Mouse (Mus musculus) bone marrow macrophage, adult 2 months (primary cell): ENCODE measurements at regions not wholly inside any gene's neighbourhood (a gene's known extent, or its start where the extent isn't known, plus 50 kb on each side); places are given as distances from the start of the nearest gene placed in this dataset.

Experiments
- H3K27ac ChIP-seq: 2 replicates; pipeline ENCODE4 v1.5.1; 2012; ENCODE audit warnings: low read depth, low read length; ENCODE audit not compliant: insufficient read depth
- H3K4me1 ChIP-seq: 2 replicates; pipeline ENCODE4 v1.6.1; 2012; ENCODE audit warnings: low read length; ENCODE audit not compliant: control insufficient read depth, insufficient read depth
- H3K4me3 ChIP-seq: 2 replicates; pipeline ENCODE4 v1.5.1; 2012; ENCODE audit warnings: mild to moderate bottlenecking, low read length, moderate library complexity; ENCODE audit not compliant: insufficient read depth
- CTCF ChIP-seq: IDR thresholded peaks from 2 replicates; pipeline ENCODE4 v1.5.1; 2012; ENCODE audit warnings: low read depth, mild to moderate bottlenecking, low read length, moderate library complexity
- POLR2A ChIP-seq: IDR thresholded peaks from 2 replicates; pipeline ENCODE4 v1.6.1; 2012; ENCODE audit warnings: mild to moderate bottlenecking, low read depth, low read length, borderline replicate concordance

- no peak overlapping the region for H3K4me3 ChIP-seq
- TF ChIP-seq POLR2A = no peak
- TF ChIP-seq CTCF = no peak
- H3K4me1 ChIP-seq = no peaks in the 10 kb centered on the region
- H3K27ac ChIP-seq = no peak overlapping the region
Measured at GRCm38 (mm10) chr5:37980692-37981091, 57.9 kb upstream of the Stx18 start.

- no peak overlapping the region for H3K27ac ChIP-seq
- H3K4me3 ChIP-seq = no peak overlapping the region
- H3K4me1 ChIP-seq = no peaks in the 10 kb centered on the region
- TF ChIP-seq POLR2A (no peak), CTCF (no peak)
Measured at GRCm38 (mm10) chr5:37976943-37977434, 61.6 kb upstream of the Stx18 start.

GRCm38 (mm10) chr5:37972980-37973545 lies 65.5 kb upstream of the Stx18 start:
- TF ChIP-seq CTCF (no peak), POLR2A (no peak)
- H3K4me1 ChIP-seq = no peaks in the 10 kb centered on the region
- no peak overlapping the region for H3K4me3 ChIP-seq
- no peak overlapping the region for H3K27ac ChIP-seq

GRCm38 (mm10) chr5:37971724-37972123 lies 66.8 kb upstream of the Stx18 start:
- no peak for TF ChIP-seq POLR2A
- TF ChIP-seq CTCF = no peak
- Histone ChIP-seq H3K4me1 (no peaks in the 10 kb centered on the region), H3K27ac (no peak overlapping the region), H3K4me3 (peak overlapping the region; percentile 37)

- Histone ChIP-seq H3K27ac (no peak overlapping the region), H3K4me3 (no peak overlapping the region), H3K4me1 (no peaks in the 10 kb centered on the region)
- no peak for TF ChIP-seq POLR2A
- no peak for TF ChIP-seq CTCF
Measured at GRCm38 (mm10) chr5:37968596-37968995, 69.9 kb upstream of the Stx18 start.

GRCm38 (mm10) chr5:37967914-37968375 lies 70.6 kb upstream of the Stx18 start:
- Histone ChIP-seq H3K27ac (no peak overlapping the region), H3K4me1 (no peaks in the 10 kb centered on the region), H3K4me3 (no peak overlapping the region)
- TF ChIP-seq CTCF (no peak), POLR2A (no peak)

GRCm38 (mm10) chr5:37967106-37967913 lies 71.2 kb upstream of the Stx18 start:
- no peak overlapping the region for H3K4me3 ChIP-seq
- H3K4me1 ChIP-seq = no peaks in the 10 kb centered on the region
- no peak overlapping the region for H3K27ac ChIP-seq
- TF ChIP-seq CTCF = no peak
- no peak for TF ChIP-seq POLR2A

- no peak overlapping the region for H3K27ac ChIP-seq
- no peak overlapping the region for H3K4me3 ChIP-seq
- no peaks in the 10 kb centered on the region for H3K4me1 ChIP-seq
- TF ChIP-seq CTCF = no peak
- no peak for TF ChIP-seq POLR2A
Measured at GRCm38 (mm10) chr5:37963688-37964087, 74.9 kb upstream of the Stx18 start.

- Histone ChIP-seq H3K27ac (no peak overlapping the region), H3K4me1 (no peaks in the 10 kb centered on the region), H3K4me3 (no peak overlapping the region)
- no peak for TF ChIP-seq CTCF
- no peak for TF ChIP-seq POLR2A
Measured at GRCm38 (mm10) chr5:37962513-37962912, 76.0 kb upstream of the Stx18 start.

- Histone ChIP-seq H3K4me1 (no peaks in the 10 kb centered on the region), H3K4me3 (no peak overlapping the region), H3K27ac (no peak overlapping the region)
- TF ChIP-seq CTCF (no peak), POLR2A (no peak)
Measured at GRCm38 (mm10) chr5:37960216-37960615, 78.3 kb upstream of the Stx18 start.
